ENCODE assay signal across 24 mouse cellular contexts in the genomic region with DNA sequence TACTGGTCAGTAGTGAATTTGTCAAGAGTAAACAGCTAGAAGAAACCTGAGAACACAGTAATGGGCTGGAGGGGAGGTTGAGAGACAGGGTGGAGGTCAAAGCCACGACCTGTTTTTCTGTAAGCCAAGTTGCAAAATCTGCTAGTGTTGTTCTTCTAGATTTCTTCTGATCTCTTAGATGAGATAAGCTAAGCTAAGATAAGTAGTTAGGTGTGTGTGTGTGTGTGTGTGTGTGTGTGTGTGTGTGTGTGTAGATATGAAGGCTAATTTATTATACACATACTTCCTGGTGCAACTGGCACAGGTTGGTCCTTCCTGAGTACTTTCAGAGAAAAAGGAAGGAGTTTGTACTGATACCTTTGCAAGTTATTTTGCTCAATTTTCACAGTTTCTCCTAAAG.
A peak's percentile ranks its signal among the peaks of the same experiment; 100 is the strongest.
DNase-seq lines count a peak whose midpoint lies in the region; ATAC-seq and TF ChIP-seq lines count a peak whose summit lies in the region.
"Had no signal": no experiment of that assay in that cellular context is flagged by ENCODE, and none has a peak within 500 bp of the region (broad histone marks: within the 10 kb centered on the region; RNA-seq: fewer than 3 reads in every experiment).

No protein-coding gene starts in this region.

- peak; percentile 57 for ATAC-seq in inflammation-experienced regulatory T-cells, adult 6 months
- 0 out of 2 replicates have a peak, but pooled peaks have one; percentile 32 for ATAC-seq in stomach, postnatal 0 days (ENCODE audit: low FRiP score, low TSS enrichment)
- ATAC-seq: forebrain, embryonic 14.5 days; forebrain, postnatal 0 days; hindbrain, embryonic 16.5 days had no signal

- no peak for TF ChIP-seq EP300 in stomach, postnatal 0 days (optimal IDR thresholded peaks at IDR 0.05)

- no peak for TF ChIP-seq CTCF in stomach, postnatal 0 days (IDR thresholded peaks at IDR 0.05; ENCODE audit: low read depth)

- no peak overlapping the region for H3K4me3 ChIP-seq in stomach, postnatal 0 days (ENCODE audit: low read depth, low read length)
- H3K4me3 ChIP-seq: gastrocnemius, adult 2 months; heart, embryonic 12.5 days; heart, embryonic 15.5 days; hindbrain, embryonic 10.5 days; hindbrain, embryonic 13.5 days had no signal

- WGBS in stomach, postnatal 0 days, result 30% methylated on average over 1 of the region's 1 CpGs

- no peak overlapping the region for H3K9ac ChIP-seq in stomach, postnatal 0 days (ENCODE audit: low read length)
- H3K9ac ChIP-seq: forebrain, postnatal 0 days; heart, embryonic 12.5 days; heart, embryonic 15.5 days; hindbrain, embryonic 13.5 days had no signal

- no peaks in the 10 kb centered on the region for H3K36me3 ChIP-seq in stomach, postnatal 0 days (ENCODE audit: control insufficient read depth, insufficient read depth, low read length)
- H3K36me3 ChIP-seq: heart, embryonic 12.5 days; heart, embryonic 15.5 days; hindbrain, embryonic 10.5 days; hindbrain, embryonic 13.5 days had no signal

- no peak overlapping the region for H3K4me2 ChIP-seq in stomach, postnatal 0 days (replicated peaks; ENCODE audit: low read depth)
- H3K4me2 ChIP-seq: heart, embryonic 12.5 days; heart, embryonic 15.5 days; hindbrain, embryonic 13.5 days had no signal

- H3K4me1 ChIP-seq in stomach, postnatal 0 days (replicated peaks; ENCODE audit: control insufficient read depth, insufficient read depth), result no peaks in the 10 kb centered on the region
- H3K4me1 ChIP-seq: hindbrain, embryonic 10.5 days; hindbrain, embryonic 13.5 days had no signal

- H3K9me3 ChIP-seq in stomach, postnatal 0 days (ENCODE audit: control insufficient read depth, low read length), result no peaks in the 10 kb centered on the region
- H3K9me3 ChIP-seq: heart, embryonic 12.5 days; heart, embryonic 15.5 days; hindbrain, embryonic 10.5 days; hindbrain, embryonic 13.5 days had no signal

- H3K27ac ChIP-seq in stomach, postnatal 0 days (replicated peaks), result peak overlapping the region; percentile 56
- H3K27ac ChIP-seq: gastrocnemius, adult 2 months; heart, embryonic 15.5 days; hindbrain, embryonic 10.5 days; hindbrain, embryonic 13.5 days had no signal

- H3K27me3 ChIP-seq in stomach, postnatal 0 days (ENCODE audit: control insufficient read depth, insufficient read depth, low read length), result no peaks in the 10 kb centered on the region
- H3K27me3 ChIP-seq: heart, embryonic 12.5 days; heart, embryonic 15.5 days had no signal

- peak; percentile 67 for DNase-seq in CD4-positive helper T cell, adult 2 months (ENCODE audit: low read depth, low spot score)
- DNase-seq in T-cell, adult 2 months (ENCODE audit: low spot score), result peak; percentile 23
- DNase-seq in stomach, postnatal 0 days (ENCODE audit: low spot score), result no peak
- no peak for DNase-seq in spleen, postnatal 4 days (ENCODE audit: low spot score in 2 of 2)
- DNase-seq in right cerebral cortex, adult 2 months (ENCODE audit: low spot score in 2 of 2), result no peak
- DNase-seq in urinary bladder, adult 18-20 months (ENCODE audit: low spot score in 2 of 2), result no peak
- DNase-seq: adrenal gland, adult 8-10 months; adrenal gland, postnatal 36 days; cerebellum, adult 18-20 months; cerebellum, adult 9-10 months; cerebellum, postnatal 14 days; forebrain, postnatal 0 days; gastrocnemius, adult 2 months; gastrocnemius, postnatal 14 days; heart, adult 11 months; heart, postnatal 10 days; heart, postnatal 36 days had no signal

Comparison
In these comparisons a context has a peak if more than half of its experiments do, and no peak if none do; other contexts are left out.
1. DNase-seq: peak in CD4-positive helper T cell, adult 2 months (single experiment) and T-cell, adult 2 months (single experiment); none in stomach, postnatal 0 days (single experiment), spleen, postnatal 4 days (0 of 2), right cerebral cortex, adult 2 months (0 of 2) and urinary bladder, adult 18-20 months (0 of 2).